19 mouse cellular contexts compared by ENCODE assay signal in the genomic region with DNA sequence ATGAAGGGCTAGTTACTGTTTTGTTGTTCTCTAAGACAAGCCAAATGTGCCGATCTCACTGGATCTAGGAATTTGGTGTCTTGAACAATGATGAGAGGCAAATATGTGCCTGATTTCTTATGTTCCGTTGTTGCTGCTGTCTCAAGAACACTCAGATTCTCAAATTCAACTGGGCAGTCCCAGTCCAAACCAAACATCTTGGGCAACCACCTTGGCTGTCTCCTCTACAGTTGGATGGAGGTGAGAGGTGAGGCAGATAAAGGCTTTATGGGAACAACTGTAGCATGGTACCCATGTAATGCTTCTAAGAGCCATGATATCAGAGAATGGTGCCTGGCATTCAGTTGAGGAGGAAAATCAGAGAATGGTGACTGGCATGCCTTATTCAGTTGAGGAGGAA.
"Had no signal": no experiment of that assay in that cellular context is flagged by ENCODE, and none has a peak within 500 bp of the region (broad histone marks: within the 10 kb centered on the region; RNA-seq: fewer than 3 reads in every experiment).

No protein-coding gene starts in this region.

- H3K36me3 ChIP-seq: midbrain, embryonic 12.5 days; midbrain, embryonic 15.5 days; neural tube, embryonic 12.5 days; neural tube, embryonic 15.5 days; stomach, embryonic 15.5 days had no signal

- H3K4me1 ChIP-seq: limb, embryonic 12.5 days; midbrain, embryonic 15.5 days; neural tube, embryonic 12.5 days; neural tube, embryonic 15.5 days had no signal

- H3K4me3 ChIP-seq: limb, embryonic 12.5 days; limb, embryonic 15.5 days; lung, embryonic 15.5 days; midbrain, embryonic 12.5 days; midbrain, embryonic 15.5 days; neural tube, embryonic 12.5 days; neural tube, embryonic 15.5 days; stomach, embryonic 15.5 days had no signal

- H3K27ac ChIP-seq: limb, embryonic 12.5 days; limb, embryonic 15.5 days; lung, embryonic 15.5 days; midbrain, embryonic 12.5 days; midbrain, embryonic 15.5 days; neural tube, embryonic 12.5 days; neural tube, embryonic 15.5 days; stomach, embryonic 15.5 days had no signal

- DNase-seq: kidney, adult 2 months; kidney, postnatal 10 days; kidney, postnatal 36 days; left cerebral cortex, postnatal 4 days; lung, postnatal 10 days; lung, postnatal 4 days; right cerebral cortex, adult 18-20 months; right cerebral cortex, postnatal 14 days; right cerebral cortex, postnatal 4 days; thymus, postnatal 25 days had no signal

- H3K9ac ChIP-seq: limb, embryonic 12.5 days; limb, embryonic 15.5 days; lung, embryonic 15.5 days; midbrain, embryonic 12.5 days; midbrain, embryonic 15.5 days; neural tube, embryonic 12.5 days; neural tube, embryonic 15.5 days; stomach, embryonic 15.5 days had no signal

- H3K27me3 ChIP-seq: limb, embryonic 12.5 days; limb, embryonic 15.5 days; lung, embryonic 15.5 days; midbrain, embryonic 12.5 days; midbrain, embryonic 15.5 days; neural tube, embryonic 12.5 days; neural tube, embryonic 15.5 days; stomach, embryonic 15.5 days had no signal

- ATAC-seq: intestine, postnatal 0 days; midbrain, embryonic 15.5 days had no signal

- H3K4me2 ChIP-seq: limb, embryonic 12.5 days; limb, embryonic 15.5 days; lung, embryonic 15.5 days; midbrain, embryonic 12.5 days; midbrain, embryonic 15.5 days; neural tube, embryonic 12.5 days; neural tube, embryonic 15.5 days; stomach, embryonic 15.5 days had no signal

- H3K9me3 ChIP-seq: limb, embryonic 12.5 days; limb, embryonic 15.5 days; lung, embryonic 15.5 days; midbrain, embryonic 12.5 days; midbrain, embryonic 15.5 days; neural tube, embryonic 12.5 days; neural tube, embryonic 15.5 days; stomach, embryonic 15.5 days had no signal
